Comparison of ENCODE assay signal across 8 mouse cellular contexts in the genomic region with DNA sequence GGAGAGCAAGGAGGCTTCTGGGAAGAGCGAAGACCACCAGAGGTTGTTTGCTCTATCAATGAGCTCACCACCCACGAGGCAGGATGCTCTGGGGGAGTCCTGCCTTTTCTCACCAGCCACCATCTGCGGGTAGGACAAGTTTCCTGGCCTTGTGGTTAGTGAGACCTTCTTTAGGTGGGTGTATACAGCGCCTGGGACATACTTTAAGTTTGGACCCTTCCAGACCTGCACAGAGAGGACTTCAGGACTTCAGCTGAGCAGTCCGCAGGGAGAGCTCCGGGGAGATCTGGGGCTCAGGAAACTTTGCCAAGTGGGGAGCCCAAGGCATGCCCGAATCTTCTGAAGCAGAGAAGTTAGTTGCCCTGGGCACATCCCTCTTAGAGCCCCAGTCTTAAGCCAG. TPM values are rescaled to one million over a fixed set of nuclear protein-coding genes. Genes with fewer than 3 reads are reported as not detected.
A peak's percentile ranks its signal among the peaks of the same experiment; 100 is the strongest.
DNase-seq lines count a peak whose midpoint lies in the region; ATAC-seq and TF ChIP-seq lines count a peak whose summit lies in the region.

No protein-coding gene starts in this region.

- TF ChIP-seq POLR2A in liver, adult 2 months (IDR thresholded peaks at IDR 0.05; ENCODE audit: extremely low read depth, insufficient read depth, low read length) = no peak
- TF ChIP-seq POLR2A in limb, embryonic 14.5 days (IDR thresholded peaks at IDR 0.05; ENCODE audit: borderline replicate concordance, extremely low read depth, insufficient read depth, insufficient read length) = no peak

- no peak for ATAC-seq in forebrain, embryonic 11.5 days (replicated peaks; ENCODE audit: low FRiP score)
- ATAC-seq in limb, embryonic 14.5 days (ENCODE audit: low FRiP score, low read depth) = no peak
- ATAC-seq in stomach, embryonic 14.5 days (ENCODE audit: insufficient number of reproducible peaks, insufficient read depth, low FRiP score, low read depth) = no peak

- TF ChIP-seq CTCF in liver, adult 2 months (IDR thresholded peaks at IDR 0.05; ENCODE audit: low read depth, low read length) = no peak

- intact Hi-C loops in left cerebral cortex, postnatal 14 days (cut with DNase I) = no loop called here

- H3K4me1 ChIP-seq in liver, adult 2 months (ENCODE audit: control insufficient read depth, insufficient read depth, low read length) = peaks cover 15% of the 10 kb centered on the region
- peaks cover 7% of the 10 kb centered on the region for H3K4me1 ChIP-seq in forebrain, embryonic 11.5 days (replicated peaks; ENCODE audit: control insufficient read depth, insufficient read depth, low read length)
- peaks cover 13% of the 10 kb centered on the region for H3K4me1 ChIP-seq in limb, embryonic 14.5 days (ENCODE audit: control insufficient read depth, insufficient read depth, low read length)
- peaks cover 10% of the 10 kb centered on the region; the same call in 1 of the 2 replicates for H3K4me1 ChIP-seq in stomach, embryonic 14.5 days (ENCODE audit: control insufficient read depth, insufficient read depth, low read length)

- peak overlapping the region; percentile 27; the same call in 1 of the 2 replicates for H3K4me3 ChIP-seq in liver, adult 2 months (ENCODE audit: insufficient read depth, low read depth, low read length)
- peak overlapping the region; percentile 24 for H3K4me3 ChIP-seq in forebrain, embryonic 11.5 days (ENCODE audit: low read depth, low read length)
- H3K4me3 ChIP-seq in limb, embryonic 14.5 days (replicated peaks; ENCODE audit: low read length) = peak overlapping the region; percentile 30
- H3K4me3 ChIP-seq in stomach, embryonic 14.5 days (ENCODE audit: low read depth, low read length) = peak overlapping the region; percentile 30; the same call in 1 of the 2 replicates

- H3K4me2 ChIP-seq in forebrain, embryonic 11.5 days (ENCODE audit: low read depth, low read length, severe bottlenecking) = peak overlapping the region; percentile 50; the same call in 1 of the 2 replicates
- H3K4me2 ChIP-seq in limb, embryonic 14.5 days (replicated peaks; ENCODE audit: low read depth, low read length, severe bottlenecking) = peak overlapping the region; percentile 47
- peak overlapping the region; percentile 57 for H3K4me2 ChIP-seq in stomach, embryonic 14.5 days (replicated peaks; ENCODE audit: low read depth, low read length)

- no peak for DNase-seq in liver, adult 2 months (ENCODE audit: extremely low read depth, low read depth, low spot score)
- no peak for DNase-seq in liver
- no peak for DNase-seq in forebrain, embryonic 11.5 days (ENCODE audit: low spot score)
- no peak for DNase-seq in limb, embryonic 14.5 days (ENCODE audit: low spot score)
- DNase-seq in left cerebral cortex, postnatal 14 days (ENCODE audit: low spot score in 2 of 2) = no peak
- DNase-seq in right cerebral cortex, adult 2 months (ENCODE audit: low spot score in 2 of 2) = no peak
- DNase-seq in left cerebral cortex, adult 9 months (ENCODE audit: low spot score in 2 of 2) = no peak

- H3K9ac ChIP-seq in liver, adult 2 months (ENCODE audit: low read depth, low read length) = no peak overlapping the region; the same call in 1 of the 2 replicates
- peak overlapping the region; percentile 43 for H3K9ac ChIP-seq in forebrain, embryonic 11.5 days (ENCODE audit: low read length)
- peak overlapping the region; percentile 12; the same call in 1 of the 2 replicates for H3K9ac ChIP-seq in limb, embryonic 14.5 days (ENCODE audit: low read depth, low read length, severe bottlenecking)
- H3K9ac ChIP-seq in stomach, embryonic 14.5 days (replicated peaks; ENCODE audit: low read depth, low read length) = no peak overlapping the region

- H3K27me3 ChIP-seq in liver, adult 2 months (ENCODE audit: control insufficient read depth, insufficient read depth, low read length) = no peaks in the 10 kb centered on the region
- peaks cover 29% of the 10 kb centered on the region for H3K27me3 ChIP-seq in forebrain, embryonic 11.5 days (ENCODE audit: control insufficient read depth, insufficient read depth, low read length)
- H3K27me3 ChIP-seq in limb, embryonic 14.5 days (ENCODE audit: control insufficient read depth, insufficient read depth, low read length) = peaks cover 31% of the 10 kb centered on the region
- H3K27me3 ChIP-seq in stomach, embryonic 14.5 days (ENCODE audit: control insufficient read depth, insufficient read depth, low read length) = peaks cover 17% of the 10 kb centered on the region

- no peaks in the 10 kb centered on the region for H3K9me3 ChIP-seq in forebrain, embryonic 11.5 days (ENCODE audit: control insufficient read depth, low read length)
- no peaks in the 10 kb centered on the region for H3K9me3 ChIP-seq in limb, embryonic 14.5 days (ENCODE audit: control insufficient read depth, low read length)
- H3K9me3 ChIP-seq in stomach, embryonic 14.5 days (ENCODE audit: control insufficient read depth, low read depth, low read length) = no peaks in the 10 kb centered on the region

- H3K79me2 ChIP-seq in liver, adult 2 months (ENCODE audit: control insufficient read depth, insufficient read depth, low read length) = no peaks in the 10 kb centered on the region

- H3K36me3 ChIP-seq in liver, adult 2 months (ENCODE audit: control insufficient read depth, insufficient read depth, low read length) = no peaks in the 10 kb centered on the region
- no peaks in the 10 kb centered on the region for H3K36me3 ChIP-seq in forebrain, embryonic 11.5 days (ENCODE audit: control insufficient read depth, insufficient read depth, low read length)
- no peaks in the 10 kb centered on the region for H3K36me3 ChIP-seq in limb, embryonic 14.5 days (ENCODE audit: control insufficient read depth, insufficient read depth, low read length)
- H3K36me3 ChIP-seq in stomach, embryonic 14.5 days (ENCODE audit: control insufficient read depth, insufficient read depth, low read length) = no peaks in the 10 kb centered on the region

- WGBS in liver, adult 2 months = 47% methylated on average over 7 of the region's 7 CpGs
- WGBS in forebrain, embryonic 11.5 days = 32% methylated on average over 7 of the region's 7 CpGs
- WGBS in limb, embryonic 14.5 days = 25% methylated on average over 7 of the region's 7 CpGs
- 26% methylated on average over 7 of the region's 7 CpGs for WGBS in stomach, embryonic 14.5 days

- H3K27ac ChIP-seq in liver, adult 2 months (replicated peaks; ENCODE audit: insufficient read depth, low read depth, low read length) = no peak overlapping the region
- H3K27ac ChIP-seq in forebrain, embryonic 11.5 days (ENCODE audit: low read depth, low read length) = no peak overlapping the region
- no peak overlapping the region for H3K27ac ChIP-seq in limb, embryonic 14.5 days (replicated peaks; ENCODE audit: low read depth, low read length)
- H3K27ac ChIP-seq in stomach, embryonic 14.5 days (ENCODE audit: low read length) = no peak overlapping the region

RNA-seq across cellular contexts. Expression of a gene that starts 0.5 kb away (rescaled TPM):
- total RNA-seq in liver, adult 2 months (2014; rRNA removed) = not detected in 2 replicates
- 0.44 and 0.46 TPM in 2 replicates for polyA plus RNA-seq in liver, adult 2 months (2012; rRNA removed)
- polyA plus RNA-seq in forebrain, embryonic 11.5 days (2014; fragmentation: Nextera tagmentation; extraction: Ambion mirVana) = 0.37 TPM in 1 of 2 replicates, not detected in the other
- 2.1 and 2.5 TPM in 2 replicates for polyA plus RNA-seq in limb, embryonic 14.5 days (2012; rRNA removed)
- 1.2 and 2.1 TPM in 2 replicates for polyA plus RNA-seq in limb, embryonic 14.5 days (2014; fragmentation: Nextera tagmentation; extraction: Ambion mirVana)
- polyA plus RNA-seq in stomach, embryonic 14.5 days (2014; fragmentation: Nextera tagmentation; extraction: Ambion mirVana) = 0.39 and 0.46 TPM in 2 replicates
- total RNA-seq in left cerebral cortex, postnatal 14 days (2021) = not detected

RNA-seq across cellular contexts. Expression of a gene that starts 15.9 kb away (rescaled TPM):
- total RNA-seq in liver, adult 2 months (2014; rRNA removed) = 5.3 and 6.8 TPM in 2 replicates
- 22.8 and 24.2 TPM in 2 replicates for polyA plus RNA-seq in liver, adult 2 months (2012; rRNA removed)
- 31.2 and 36.0 TPM in 2 replicates for polyA plus RNA-seq in forebrain, embryonic 11.5 days (2014; fragmentation: Nextera tagmentation; extraction: Ambion mirVana)
- 80.1 and 103 TPM in 2 replicates for polyA plus RNA-seq in limb, embryonic 14.5 days (2012; rRNA removed)
- polyA plus RNA-seq in limb, embryonic 14.5 days (2014; fragmentation: Nextera tagmentation; extraction: Ambion mirVana) = 47.0 and 49.5 TPM in 2 replicates
- polyA plus RNA-seq in stomach, embryonic 14.5 days (2014; fragmentation: Nextera tagmentation; extraction: Ambion mirVana) = 31.5 and 34.3 TPM in 2 replicates
- 10 to 100 TPM; 22.4 to 23.2 TPM for total RNA-seq in left cerebral cortex, postnatal 14 days (2021)

RNA-seq across cellular contexts. Expression of a gene that starts 16.0 kb away (rescaled TPM):
- 7.0 and 13.5 TPM in 2 replicates for total RNA-seq in liver, adult 2 months (2014; rRNA removed)
- polyA plus RNA-seq in liver, adult 2 months (2012; rRNA removed) = 21.1 and 27.0 TPM in 2 replicates
- 75.7 and 84.5 TPM in 2 replicates for polyA plus RNA-seq in forebrain, embryonic 11.5 days (2014; fragmentation: Nextera tagmentation; extraction: Ambion mirVana)
- 57.1 and 59.5 TPM in 2 replicates for polyA plus RNA-seq in limb, embryonic 14.5 days (2012; rRNA removed)
- 49.5 and 64.3 TPM in 2 replicates for polyA plus RNA-seq in limb, embryonic 14.5 days (2014; fragmentation: Nextera tagmentation; extraction: Ambion mirVana)
- polyA plus RNA-seq in stomach, embryonic 14.5 days (2014; fragmentation: Nextera tagmentation; extraction: Ambion mirVana) = 46.4 and 54.0 TPM in 2 replicates
- total RNA-seq in left cerebral cortex, postnatal 14 days (2021) = 10 to 100 TPM; 23.9 to 30.9 TPM

RNA-seq across cellular contexts. Expression of a gene that starts 16.8 kb away (rescaled TPM):
- total RNA-seq in liver, adult 2 months (2014; rRNA removed) = 15.3 and 20.9 TPM in 2 replicates
- polyA plus RNA-seq in liver, adult 2 months (2012; rRNA removed) = 68.7 and 71.4 TPM in 2 replicates
- polyA plus RNA-seq in forebrain, embryonic 11.5 days (2014; fragmentation: Nextera tagmentation; extraction: Ambion mirVana) = 47.4 and 50.3 TPM in 2 replicates
- 42.3 and 50.1 TPM in 2 replicates for polyA plus RNA-seq in limb, embryonic 14.5 days (2012; rRNA removed)
- polyA plus RNA-seq in limb, embryonic 14.5 days (2014; fragmentation: Nextera tagmentation; extraction: Ambion mirVana) = 30.9 and 38.2 TPM in 2 replicates
- polyA plus RNA-seq in stomach, embryonic 14.5 days (2014; fragmentation: Nextera tagmentation; extraction: Ambion mirVana) = 38.3 and 42.1 TPM in 2 replicates
- total RNA-seq in left cerebral cortex, postnatal 14 days (2021) = 10 to 100 TPM; 32.7 to 34.4 TPM

RNA-seq across cellular contexts. Expression of a gene that starts 27.3 kb away (rescaled TPM):
- total RNA-seq in liver, adult 2 months (2014; rRNA removed) = 13.9 and 23.4 TPM in 2 replicates
- polyA plus RNA-seq in liver, adult 2 months (2012; rRNA removed) = 24.4 and 34.2 TPM in 2 replicates
- polyA plus RNA-seq in forebrain, embryonic 11.5 days (2014; fragmentation: Nextera tagmentation; extraction: Ambion mirVana) = 52.3 and 58.2 TPM in 2 replicates
- 108 and 131 TPM in 2 replicates for polyA plus RNA-seq in limb, embryonic 14.5 days (2012; rRNA removed)
- polyA plus RNA-seq in limb, embryonic 14.5 days (2014; fragmentation: Nextera tagmentation; extraction: Ambion mirVana) = 183 and 188 TPM in 2 replicates
- polyA plus RNA-seq in stomach, embryonic 14.5 days (2014; fragmentation: Nextera tagmentation; extraction: Ambion mirVana) = 202 and 217 TPM in 2 replicates
- total RNA-seq in left cerebral cortex, postnatal 14 days (2021) = 1 to 10 TPM; 8.6 to 9.9 TPM

Comparison
In these comparisons a context has a peak if more than half of its experiments do, and no peak if none do; other contexts are left out.
1. H3K9ac ChIP-seq: peak in forebrain, embryonic 11.5 days (single experiment) and limb, embryonic 14.5 days (single experiment); none in liver, adult 2 months (single experiment) and stomach, embryonic 14.5 days (single experiment).
2. Peak in every context shown above with its lines, with median percentiles within 50 percentile points of each other: H3K4me3 ChIP-seq and H3K4me2 ChIP-seq.